Mouse (Mus musculus) neural tube, embryonic 11.5 days (tissue): ENCODE results near the gene Serinc2. TPM values are rescaled to one million over a fixed set of nuclear protein-coding genes. Genes with fewer than 3 reads are reported as not detected.

Source experiments
- ATAC-seq: fragments of 200-750 bp; cut with Nextera tagmentation; 2 replicates; pipeline ENCODE4 v1.8.0; 2017; ENCODE audit warnings: moderate number of reproducible peaks, mild to moderate bottlenecking, moderate TSS enrichment, moderate library complexity; ENCODE audit not compliant: insufficient read depth, low FRiP score, low TSS enrichment
- DNase-seq: peaks from one replicate; pipeline ENCODE4 v3.0.0-alpha.2; 2015; ENCODE audit warnings: low spot score
- H3K27ac ChIP-seq: fragments of 300-500 bp; sonication (generic); 2 replicates; pipeline ENCODE4 v1.5.1; 2014; ENCODE audit warnings: low read depth, mild to moderate bottlenecking, low read length
- H3K27me3 ChIP-seq: fragments of 300-500 bp; sonication (generic); 2 replicates; pipeline ENCODE4 v1.6.1; 2014; ENCODE audit warnings: mild to moderate bottlenecking, low read length, mixed read lengths; ENCODE audit not compliant: control insufficient read depth, insufficient read depth
- H3K36me3 ChIP-seq: fragments of 300-500 bp; sonication (generic); 2 replicates; pipeline ENCODE4 v1.6.1; 2014; ENCODE audit warnings: mild to moderate bottlenecking, low read length, moderate library complexity, mixed read lengths; ENCODE audit not compliant: control insufficient read depth, insufficient read depth
- H3K4me1 ChIP-seq: fragments of 300-500 bp; sonication (generic); 2 replicates; pipeline ENCODE4 v1.6.1; 2014; ENCODE audit warnings: low read length, mixed read lengths; ENCODE audit not compliant: control insufficient read depth, insufficient read depth
- H3K4me2 ChIP-seq: fragments of 300-500 bp; sonication (generic); 2 replicates; pipeline ENCODE4 v1.6.1; 2014; ENCODE audit warnings: low read depth, mild to moderate bottlenecking, moderate library complexity
- H3K4me3 ChIP-seq: fragments of 300-500 bp; sonication (generic); 2 replicates; pipeline ENCODE4 v1.5.1; 2014; ENCODE audit warnings: low read depth, low read length
- H3K9ac ChIP-seq: fragments of 300-500 bp; sonication (generic); 2 replicates; pipeline ENCODE4 v1.6.1; 2014; ENCODE audit warnings: mild to moderate bottlenecking, low read length
- H3K9me3 ChIP-seq: fragments of 300-500 bp; sonication (generic); 2 replicates; pipeline ENCODE4 v1.6.1; 2016; ENCODE audit warnings: low read length; ENCODE audit not compliant: control insufficient read depth
- WGBS: fragments of 180-500 bp; shearing (Covaris S2); extraction: QIAGEN DNeasy Blood & Tissue Kit; methylation state at CpG from one replicate; pipeline ENCODE4 v1.1.7; 2014; 5-methylcytosine and 5-hydroxymethylcytosine counted together
- polyA plus RNA-seq: library from polyadenylated mRNA; unstranded; fragments of >200 nt; fragmentation: Nextera tagmentation; extraction: Ambion mirVana; gene quantifications from 2 replicates; pipeline ENCODE4 v1.2.1, GENCODE M21; 2014

Serinc2 gene
- polyA plus RNA-seq, 1 experiment from 2014 or later, result 58.5 TPM

GRCm38 (mm10) chr4:130316691-130317090 lies 37.7 kb upstream of the Serinc2 start:
- Histone ChIP-seq H3K4me3 (no peak overlapping the region), H3K4me2 (no peak overlapping the region), H3K4me1 (no peaks in the 10 kb centered on the region), H3K9me3 (no peaks in the 10 kb centered on the region), H3K36me3 (peaks cover 8% of the 10 kb centered on the region), H3K27me3 (no peaks in the 10 kb centered on the region), H3K9ac (no peak overlapping the region), H3K27ac (no peak overlapping the region)
- DNase-seq (no peak), ATAC-seq (no peak)
- WGBS, result 85% methylated on average over 10 of the region's 10 CpGs

- Histone ChIP-seq H3K36me3 (peaks cover 6% of the 10 kb centered on the region), H3K9me3 (no peaks in the 10 kb centered on the region), H3K4me3 (no peak overlapping the region), H3K9ac (no peak overlapping the region), H3K27ac (no peak overlapping the region), H3K4me1 (no peaks in the 10 kb centered on the region), H3K27me3 (no peaks in the 10 kb centered on the region; the same call in 1 of the 2 replicates), H3K4me2 (no peak overlapping the region)
- WGBS, result 81% methylated on average over 13 of the region's 13 CpGs
- DNase-seq, result no peak
- no peak for ATAC-seq
Observed at GRCm38 (mm10) chr4:130315771-130316527, 36.9 kb upstream of the Serinc2 start.

- DNase-seq (no peak), ATAC-seq (no peak)
- Histone ChIP-seq H3K36me3 (peaks cover 6% of the 10 kb centered on the region), H3K9me3 (no peaks in the 10 kb centered on the region), H3K4me2 (no peak overlapping the region), H3K9ac (no peak overlapping the region), H3K27me3 (peaks cover 22% of the 10 kb centered on the region), H3K4me1 (peaks cover 4% of the 10 kb centered on the region), H3K4me3 (no peak overlapping the region), H3K27ac (no peak overlapping the region)
- 85% methylated on average over 4 of the region's 4 CpGs for WGBS
Observed at GRCm38 (mm10) chr4:130313552-130313951, 34.5 kb upstream of the Serinc2 start.

GRCm38 (mm10) chr4:130312526-130312925 lies 33.5 kb upstream of the Serinc2 start:
- Histone ChIP-seq H3K9me3 (no peaks in the 10 kb centered on the region), H3K4me1 (peaks cover 11% of the 10 kb centered on the region), H3K27me3 (peaks cover 31% of the 10 kb centered on the region), H3K36me3 (peaks cover 6% of the 10 kb centered on the region), H3K27ac (no peak overlapping the region), H3K4me3 (no peak overlapping the region), H3K4me2 (no peak overlapping the region), H3K9ac (no peak overlapping the region)
- ATAC-seq (no peak), DNase-seq (no peak)
- 89% methylated on average over 3 of the region's 3 CpGs for WGBS

GRCm38 (mm10) chr4:130309254-130309653 lies 30.2 kb upstream of the Serinc2 start:
- H3K36me3 ChIP-seq, result no peaks in the 10 kb centered on the region; the same call in 1 of the 2 replicates
- no peak overlapping the region; the same call in 1 of the 2 replicates for H3K9ac ChIP-seq
- peaks cover 41% of the 10 kb centered on the region for H3K27me3 ChIP-seq
- peak overlapping the region; percentile 79 for H3K4me2 ChIP-seq
- H3K27ac ChIP-seq, result no peak overlapping the region
- ATAC-seq (no peak), DNase-seq (no peak)
- H3K4me1 ChIP-seq, result peaks cover 12% of the 10 kb centered on the region
- 43% methylated on average over 8 of the region's 8 CpGs for WGBS
- peak overlapping the region; percentile 40 for H3K4me3 ChIP-seq
- H3K9me3 ChIP-seq, result no peaks in the 10 kb centered on the region

- Histone ChIP-seq H3K4me1 (peaks cover 12% of the 10 kb centered on the region), H3K4me2 (peak within 1 kb of the TSS; percentile 79), H3K4me3 (peak within 1 kb of the TSS; percentile 40), H3K27ac (no peak within 1 kb of the TSS), H3K9me3 (no peaks in the 10 kb centered on the region), H3K27me3 (peaks cover 41% of the 10 kb centered on the region), H3K9ac (peak within 1 kb of the TSS; percentile 49), H3K36me3 (no peaks in the 10 kb centered on the region)
- ATAC-seq, result no peak; the same call in 1 of the 2 replicates
- peak; percentile 73 for DNase-seq
- under 1% methylated on average over 52 of the region's 52 CpGs for WGBS
Observed at GRCm38 (mm10) chr4:130308231-130309081, 29.5 kb upstream of the Serinc2 start, which contains the start of the genes Fabp3 and Gm10570. Gene Fabp3 (plus strand): TSS chr4:130308595. Gene Gm10570 (minus strand): TSS chr4:130308674.

- Histone ChIP-seq H3K9ac (peak overlapping the region; percentile 49), H3K4me1 (peaks cover 12% of the 10 kb centered on the region), H3K36me3 (no peaks in the 10 kb centered on the region), H3K4me3 (peak overlapping the region; percentile 40), H3K9me3 (no peaks in the 10 kb centered on the region), H3K27ac (no peak overlapping the region), H3K4me2 (peak overlapping the region; percentile 79), H3K27me3 (peaks cover 41% of the 10 kb centered on the region)
- DNase-seq, result peak; percentile 71
- ATAC-seq, result no peak; the same call in 1 of the 2 replicates
- 0% methylated on average over 23 of the region's 23 CpGs for WGBS
Observed at GRCm38 (mm10) chr4:130307851-130308230, 28.8 kb upstream of the Serinc2 start.

- H3K27me3 ChIP-seq, result peaks cover 41% of the 10 kb centered on the region
Observed at GRCm38 (mm10) chr4:130306796-130307630, 28.0 kb upstream of the Serinc2 start.

More at GRCm38 (mm10) chr4:130306796-130307630, 28.0 kb upstream of the Serinc2 start:
- H3K4me3 ChIP-seq, result no peak overlapping the region
- H3K36me3 ChIP-seq, result no peaks in the 10 kb centered on the region
- no peak for DNase-seq
- ATAC-seq, result no peak
- no peak overlapping the region for H3K4me2 ChIP-seq
- H3K9me3 ChIP-seq, result no peaks in the 10 kb centered on the region
- H3K9ac ChIP-seq, result no peak overlapping the region
- H3K27ac ChIP-seq, result no peak overlapping the region
- H3K4me1 ChIP-seq, result peaks cover 12% of the 10 kb centered on the region
- WGBS, result 75% methylated on average over 10 of the region's 10 CpGs
